Mouse (Mus musculus): Measurements from ENCODE around the gene Gpr137b.
"Not testable (repeated sequence)": the region's sequence is repeated elsewhere in the genome, so short reads cannot be mapped to it uniquely, and the experiment has no call there.

GRCm38 (mm10) chr13:13403366-13403765, 9.6 kb upstream of the Gpr137b start:
- not testable (repeated sequence) for TF ChIP-seq CTCF, EP300 (IDR thresholded peaks at IDR 0.05; ENCODE audit: low read depth)

Measured in liver, postnatal 0 days (tissue).